Mouse (Mus musculus) stomach, postnatal 0 days (tissue): Measurements from ENCODE around the gene Ccdc73. TPM values are rescaled to one million over a fixed set of nuclear protein-coding genes. Genes with fewer than 3 reads are reported as not detected.
A peak's percentile ranks its signal among the peaks of the same experiment; 100 is the strongest.

Experiments used
- ATAC-seq: fragments of 200-750 bp; cut with Nextera tagmentation; 2 replicates; pipeline ENCODE4 v1.8.0; 2017; ENCODE audit not compliant: low FRiP score, low TSS enrichment
- DNase-seq: peaks from one replicate; pipeline ENCODE4 v3.0.0-alpha.2; 2016; ENCODE audit warnings: low spot score
- H3K27ac ChIP-seq: fragments of 300-500 bp; sonication (generic); replicated peaks from 2 replicates; pipeline ENCODE4 v1.5.1; 2014; ENCODE audit warnings: mild to moderate bottlenecking, control low read depth
- H3K27me3 ChIP-seq: fragments of 300-500 bp; sonication (generic); 2 replicates; pipeline ENCODE4 v1.6.1; 2014; ENCODE audit warnings: low read length; ENCODE audit not compliant: control insufficient read depth, insufficient read depth
- H3K36me3 ChIP-seq: fragments of 300-500 bp; sonication (generic); 2 replicates; pipeline ENCODE4 v1.6.1; 2014; ENCODE audit warnings: low read length, mixed read lengths; ENCODE audit not compliant: control insufficient read depth, insufficient read depth
- H3K4me1 ChIP-seq: fragments of 300-500 bp; sonication (generic); replicated peaks from 2 replicates; pipeline ENCODE4 v1.6.1; 2014; ENCODE audit warnings: antibody characterized with exemption; ENCODE audit not compliant: control insufficient read depth, insufficient read depth
- H3K4me2 ChIP-seq: fragments of 300-500 bp; sonication (generic); replicated peaks from 2 replicates; pipeline ENCODE4 v1.6.1; 2014; ENCODE audit warnings: low read depth, mild to moderate bottlenecking, control low read depth, moderate library complexity
- H3K4me3 ChIP-seq: fragments of 300-500 bp; sonication (generic); 2 replicates; pipeline ENCODE4 v1.5.1; 2014; ENCODE audit warnings: low read depth, low read length, control low read depth
- H3K9ac ChIP-seq: fragments of 300-500 bp; sonication (generic); 2 replicates; pipeline ENCODE4 v1.6.1; 2014; ENCODE audit warnings: mild to moderate bottlenecking, low read length, control low read depth, mixed read lengths
- H3K9me3 ChIP-seq: fragments of 300-500 bp; sonication (generic); 2 replicates; pipeline ENCODE4 v1.6.1; 2016; ENCODE audit warnings: low read length; ENCODE audit not compliant: control insufficient read depth
- CTCF ChIP-seq: IDR thresholded peaks from 2 replicates; pipeline ENCODE4 v1.5.1; 2016; ENCODE audit warnings: antibody characterized with exemption, low read depth, mild to moderate bottlenecking, moderate library complexity
- EP300 ChIP-seq: optimal IDR thresholded peaks from 2 replicates; pipeline ENCODE3; 2016; ENCODE audit warnings: antibody characterized with exemption
- WGBS: fragments of 180-500 bp; shearing (Covaris S2); extraction: QIAGEN DNeasy Blood & Tissue Kit; methylation state at CpG from one replicate; pipeline ENCODE4 v1.1.7; 2014; 5-methylcytosine and 5-hydroxymethylcytosine counted together
- polyA plus RNA-seq: library from polyadenylated mRNA; unstranded; fragments of >200 nt; fragmentation: Nextera tagmentation; extraction: Ambion mirVana; gene quantifications from 2 replicates; pipeline ENCODE4 v1.2.1, GENCODE M21; 2015

Ccdc73 gene
- polyA plus RNA-seq, 1 experiment from 2014 or later = 5.6 TPM

DNA sequence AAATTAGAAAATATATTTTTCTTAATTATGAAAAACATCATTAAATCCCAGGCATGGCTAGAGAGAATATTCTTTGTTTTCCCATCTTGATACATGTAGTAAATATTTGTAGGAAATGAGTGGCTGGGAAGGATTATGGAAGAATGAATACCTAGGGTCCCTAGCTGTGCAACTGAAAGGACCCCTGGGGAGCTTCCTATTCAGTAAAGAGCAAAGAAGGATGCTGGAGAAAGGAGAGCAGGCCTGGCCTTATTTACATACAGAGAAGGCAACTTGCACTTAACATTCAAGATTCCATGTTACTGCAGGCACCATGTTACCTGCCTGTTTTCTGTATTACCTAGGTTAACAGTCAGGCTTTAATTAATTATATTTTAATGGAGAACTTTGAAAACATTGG lies 25.0 kb upstream of the Ccdc73 start:
- TF ChIP-seq CTCF (no peak), EP300 (no peak)
- ATAC-seq = no peak

DNA sequence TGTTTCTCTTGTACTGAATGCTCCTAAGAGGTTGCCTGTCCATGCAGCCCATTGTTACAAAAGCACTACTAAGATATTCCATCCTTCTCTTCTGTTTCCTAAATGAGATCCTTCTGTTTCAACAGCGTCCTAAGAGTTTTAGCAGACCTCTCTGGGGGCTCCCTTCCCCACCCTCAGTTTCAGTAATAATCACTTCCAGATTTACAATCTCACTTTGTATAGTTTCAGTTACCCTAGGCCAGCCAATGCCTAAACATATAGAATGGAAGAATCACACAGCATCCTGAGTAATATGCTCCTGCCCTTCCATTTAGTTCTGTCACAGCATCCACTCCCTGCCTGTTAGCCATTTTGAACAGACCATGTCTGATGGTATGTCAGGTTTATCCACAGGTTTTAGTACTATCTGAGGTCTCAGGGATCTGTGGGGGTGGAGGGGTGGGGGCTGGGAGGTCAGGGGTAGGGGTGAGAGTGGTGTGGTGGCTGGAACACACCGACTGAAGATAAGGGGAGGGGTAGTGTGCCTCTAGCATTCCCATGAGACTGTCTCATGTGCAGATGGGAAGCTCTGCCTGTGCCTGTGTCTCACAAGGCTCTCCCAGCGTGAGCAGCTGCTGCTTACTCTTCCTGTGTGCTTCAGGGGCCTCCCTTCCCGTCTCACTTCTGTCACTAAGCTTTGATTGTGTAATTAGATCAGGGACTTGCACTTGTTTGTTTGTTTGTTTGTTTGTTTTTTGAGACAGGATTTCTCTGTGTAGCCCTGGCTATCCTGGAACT lies 20.8 kb upstream of the Ccdc73 start:
- Histone ChIP-seq H3K4me3 (no peak overlapping the region), H3K9ac (no peak overlapping the region), H3K27me3 (no peaks in the 10 kb centered on the region), H3K27ac (no peak overlapping the region), H3K9me3 (no peaks in the 10 kb centered on the region), H3K4me2 (no peak overlapping the region), H3K4me1 (no peaks in the 10 kb centered on the region), H3K36me3 (no peaks in the 10 kb centered on the region)
- no peak for DNase-seq
- TF ChIP-seq EP300 (no peak), CTCF (no peak)
- 63% methylated on average over 4 of the region's 4 CpGs for WGBS
- no peak for ATAC-seq

More for the DNA sequence above, 25.0 kb upstream of the Ccdc73 start:
- Histone ChIP-seq H3K9me3 (no peaks in the 10 kb centered on the region), H3K9ac (no peak overlapping the region), H3K4me3 (no peak overlapping the region), H3K27me3 (no peaks in the 10 kb centered on the region), H3K4me2 (no peak overlapping the region), H3K4me1 (no peaks in the 10 kb centered on the region), H3K27ac (no peak overlapping the region), H3K36me3 (no peaks in the 10 kb centered on the region)
- DNase-seq = no peak

DNA sequence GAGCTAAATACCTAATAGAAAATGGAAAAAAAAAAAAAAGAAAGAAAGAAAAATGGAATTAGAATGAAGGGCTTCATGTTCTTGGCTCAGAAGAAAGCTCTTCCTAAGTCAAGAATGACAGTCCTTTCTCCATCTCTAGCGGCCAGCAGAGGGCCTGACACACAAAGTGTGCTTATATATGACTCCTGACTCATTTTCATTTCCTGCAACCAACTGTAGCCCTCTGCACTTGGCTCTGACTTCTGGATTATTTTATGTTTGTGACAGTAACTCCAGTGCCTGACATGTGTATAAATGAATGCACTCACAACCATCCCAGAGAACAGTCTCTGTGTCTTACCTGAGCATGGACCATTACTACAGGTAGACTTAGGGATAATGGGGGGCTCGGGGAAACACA lies 20.0 kb upstream of the Ccdc73 start:
- Histone ChIP-seq H3K9me3 (no peaks in the 10 kb centered on the region), H3K36me3 (no peaks in the 10 kb centered on the region), H3K4me3 (no peak overlapping the region), H3K9ac (no peak overlapping the region), H3K4me1 (no peaks in the 10 kb centered on the region), H3K4me2 (no peak overlapping the region), H3K27me3 (no peaks in the 10 kb centered on the region), H3K27ac (no peak overlapping the region)
- DNase-seq (peak; percentile 45), ATAC-seq (0 out of 2 replicates have a peak, but pooled peaks have one; percentile 20)
- TF ChIP-seq CTCF (peak; percentile 67), EP300 (no peak)
- WGBS = 42% methylated on average over 2 of the region's 2 CpGs

DNA sequence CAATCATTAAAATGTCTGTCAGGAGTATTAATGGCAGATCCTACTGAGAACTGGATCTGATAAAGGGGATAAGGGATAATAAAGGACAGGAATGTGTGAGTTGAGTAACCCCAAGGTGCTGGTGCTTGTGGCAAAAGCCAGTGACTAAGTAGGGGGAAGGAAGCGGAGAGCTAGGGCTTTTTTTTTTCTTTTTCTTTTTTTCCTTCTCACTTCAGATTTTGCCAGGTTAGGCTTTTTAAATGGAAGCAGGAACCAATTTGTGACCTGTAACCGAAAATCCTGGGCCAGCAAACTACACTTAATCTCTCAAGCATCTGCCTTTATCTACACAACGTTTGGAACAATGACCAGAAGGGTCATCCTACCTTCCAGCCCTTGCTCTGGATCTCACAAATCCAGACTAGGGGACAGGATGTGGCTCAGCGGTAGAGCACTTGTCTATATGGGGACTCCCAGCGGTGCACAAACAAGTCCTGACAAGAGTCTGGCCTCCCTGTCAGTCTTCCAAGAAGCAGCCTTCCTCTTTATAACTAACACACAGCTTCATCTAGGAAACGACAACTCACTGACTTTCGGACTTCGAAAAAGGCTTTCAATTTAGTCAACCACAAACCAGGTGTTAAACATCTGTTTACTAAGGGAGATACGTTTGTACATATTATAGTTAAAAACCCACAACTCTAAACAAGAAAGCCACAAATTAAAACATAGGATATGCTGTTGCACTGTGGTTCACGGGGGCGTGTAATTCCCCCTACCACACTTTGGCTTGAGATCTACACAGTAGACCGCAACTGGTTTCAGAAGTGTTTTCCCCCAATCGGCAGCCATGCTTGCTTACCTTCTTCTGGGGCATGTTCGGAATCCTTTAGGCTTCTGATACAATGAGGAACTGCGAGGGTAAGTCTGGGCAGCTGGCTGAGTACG lies 19.1 kb upstream of the Ccdc73 start:
- peak overlapping the region; percentile 99 for H3K4me2 ChIP-seq
- ATAC-seq = no peak; the same call in 1 of the 2 replicates
- peak overlapping the region; percentile 65; the same call in 1 of the 2 replicates for H3K9ac ChIP-seq
- TF ChIP-seq CTCF = no peak
- TF ChIP-seq EP300 = no peak
- WGBS = 25% methylated on average over 16 of the region's 16 CpGs
- peak overlapping the region; percentile 56 for H3K4me3 ChIP-seq
- no peaks in the 10 kb centered on the region for H3K27me3 ChIP-seq
- no peaks in the 10 kb centered on the region for H3K9me3 ChIP-seq
- peak overlapping the region; percentile 75 for H3K27ac ChIP-seq
- no peaks in the 10 kb centered on the region for H3K36me3 ChIP-seq
- DNase-seq = peak; percentile 26
- H3K4me1 ChIP-seq = no peaks in the 10 kb centered on the region

DNA sequence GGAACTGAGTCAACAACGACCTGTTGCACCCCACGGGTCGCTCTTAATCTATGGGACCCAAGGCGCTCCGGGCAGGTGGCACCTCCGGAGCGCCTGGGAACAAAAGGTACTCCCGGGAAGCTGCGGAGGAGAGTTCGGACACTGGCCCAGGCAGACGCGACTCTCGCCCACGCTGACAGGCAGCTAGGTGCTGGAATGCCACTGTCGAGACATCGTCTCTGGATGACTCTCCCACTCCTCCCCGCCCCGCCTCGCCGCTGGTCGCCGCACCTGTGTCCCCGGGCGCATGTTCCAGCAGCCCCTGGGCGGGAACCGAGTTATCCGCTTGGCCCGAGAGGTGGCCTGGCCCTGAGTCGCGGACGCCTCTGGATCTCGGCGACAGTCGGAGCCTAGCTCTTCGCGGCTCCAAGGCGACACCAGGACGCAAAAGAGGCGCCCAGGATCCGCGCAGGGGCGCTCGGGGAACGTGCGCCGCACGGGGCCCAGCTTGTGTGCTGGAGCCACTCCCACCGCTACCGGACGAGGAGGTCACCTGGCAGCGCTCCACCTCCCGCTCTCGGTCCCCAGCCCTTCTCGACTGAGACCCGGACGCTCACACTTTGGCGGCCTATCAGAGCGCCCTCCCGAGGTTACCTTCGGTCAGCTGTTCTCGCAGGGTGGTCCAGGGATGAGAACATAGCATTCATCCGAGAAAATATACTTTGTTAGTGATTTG lies 18.2 kb upstream of the Ccdc73 start, which contains the start of gene Prrg4:
Prrg4 (minus strand) TSS at position 601 of the 715 bp plus-strand sequence.
- peak; percentile 80 for DNase-seq
- Histone ChIP-seq H3K4me1 (no peaks in the 10 kb centered on the region), H3K9me3 (no peaks in the 10 kb centered on the region), H3K4me3 (peak within 1 kb of the TSS; percentile 56), H3K4me2 (peak within 1 kb of the TSS; percentile 99), H3K27ac (peak within 1 kb of the TSS; percentile 75), H3K27me3 (no peaks in the 10 kb centered on the region), H3K9ac (peak within 1 kb of the TSS; percentile 65), H3K36me3 (no peaks in the 10 kb centered on the region)
- TF ChIP-seq EP300 (no peak), CTCF (peak; percentile 56)
- ATAC-seq = peak; percentile 87
- under 1% methylated on average over 62 of the region's 62 CpGs for WGBS
